Mouse (Mus musculus) lung, postnatal 25 days (tissue): ENCODE results near the gene Slco4a1.

Experiments
- DNase-seq: peaks from one replicate; pipeline ENCODE4 v3.0.0; 2022; ENCODE audit warnings: low spot score

Gene Slco4a1

DNA sequence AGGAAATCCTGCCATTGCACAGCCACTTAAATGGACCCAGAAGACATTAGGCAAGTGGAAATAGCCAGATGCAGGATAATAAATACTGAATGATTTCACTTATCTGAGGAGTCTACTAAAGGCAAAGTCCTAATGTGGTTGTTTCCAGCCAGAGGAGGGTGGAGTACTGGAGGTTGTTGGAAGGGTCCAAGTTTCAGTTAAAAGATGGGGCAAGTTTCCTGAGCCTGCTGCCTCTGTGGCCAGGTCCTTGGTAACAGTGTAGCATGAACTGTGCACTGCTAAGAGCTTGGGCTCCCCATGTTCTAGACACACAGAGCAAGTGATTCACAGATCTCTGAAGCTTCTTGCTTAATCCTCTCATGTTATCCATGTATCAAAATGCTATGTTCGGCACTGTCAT, 10.1 kb upstream of the Slco4a1 start:
- no peak for DNase-seq

- no peak for DNase-seq
These were observed 7.0 kb upstream of the Slco4a1 start for GRCm38 (mm10) chr2:180449007-180449406.

DNA sequence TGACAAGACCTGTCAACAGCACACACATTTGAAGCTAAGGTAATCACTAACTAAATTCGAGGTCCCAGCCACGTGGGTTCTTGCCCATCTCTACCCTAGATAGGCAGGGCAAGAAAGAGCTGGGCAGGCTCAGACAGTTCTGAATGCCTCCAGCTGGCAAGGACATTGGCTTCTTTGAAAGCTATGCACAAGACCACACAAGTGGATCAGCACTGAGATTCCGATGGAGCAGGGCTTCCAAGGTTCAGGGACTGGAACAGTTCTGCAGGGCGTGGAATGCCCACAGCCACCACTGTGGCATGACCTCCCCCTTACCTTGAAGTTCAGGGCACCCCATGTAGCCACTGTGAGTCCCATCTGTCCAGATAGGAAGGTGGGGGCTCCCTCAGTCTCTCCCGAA, 5.5 kb upstream of the Slco4a1 start:
- no peak for DNase-seq

- no peak for DNase-seq
These were observed 660 bp downstream of the Slco4a1 start for GRCm38 (mm10) chr2:180456705-180457104.

DNA sequence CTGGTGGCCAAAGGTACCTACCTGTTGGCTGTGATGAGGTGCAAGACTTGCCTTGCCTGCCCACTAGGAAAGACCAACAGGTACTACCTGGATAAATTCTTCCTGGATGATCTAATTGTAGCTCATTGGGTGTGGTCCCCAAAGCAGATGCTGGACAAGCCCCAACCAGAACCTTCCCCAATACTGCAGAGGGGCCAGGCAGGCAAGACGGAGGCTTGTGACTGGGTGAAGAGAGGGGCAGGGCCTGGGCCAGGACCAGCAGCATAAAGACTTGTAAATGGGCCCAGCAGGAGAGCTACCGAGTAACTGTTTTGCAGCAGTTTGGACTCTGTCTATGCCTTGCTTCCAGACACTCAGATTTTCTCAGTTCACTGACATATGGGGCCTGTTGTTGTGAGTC, 1.6 kb downstream of the Slco4a1 start:
- no peak for DNase-seq

- no peak for DNase-seq
These were observed 3.4 kb downstream of the Slco4a1 start for GRCm38 (mm10) chr2:180459437-180459836.

GRCm38 (mm10) chr2:180460801-180461200, 4.8 kb downstream of the Slco4a1 start:
- DNase-seq = peak; percentile 41

- peak; percentile 69 for DNase-seq
These were observed 6.5 kb downstream of the Slco4a1 start for GRCm38 (mm10) chr2:180462593-180462992.

- DNase-seq = no peak
These were observed 10.5 kb downstream of the Slco4a1 start for GRCm38 (mm10) chr2:180466505-180466904.

DNA sequence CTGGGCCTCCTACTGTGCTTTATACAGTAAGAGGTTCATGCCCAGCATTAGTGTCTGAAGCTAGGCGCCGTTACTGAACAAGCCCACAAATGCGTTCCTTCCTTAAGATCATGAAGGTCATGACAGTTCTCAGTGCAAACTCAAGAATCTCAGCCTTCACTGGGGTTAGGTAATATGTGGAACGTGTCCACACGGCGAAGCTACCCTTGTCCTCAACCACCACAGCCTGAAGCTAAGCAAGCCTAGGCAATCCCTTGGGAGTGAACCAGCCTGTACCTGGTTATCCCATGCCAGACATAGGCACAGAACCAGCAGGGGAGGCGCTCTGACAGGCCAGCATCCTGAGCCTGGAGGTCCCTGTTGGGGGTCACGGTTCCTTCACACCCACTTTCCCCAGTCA, 12.8 kb downstream of the Slco4a1 start:
- DNase-seq = no peak

- no peak for DNase-seq
These were observed 13.7 kb downstream of the Slco4a1 start for GRCm38 (mm10) chr2:180469768-180470167.

- no peak for DNase-seq
These were observed 16.4 kb downstream of the Slco4a1 start for GRCm38 (mm10) chr2:180472306-180473079.

DNA sequence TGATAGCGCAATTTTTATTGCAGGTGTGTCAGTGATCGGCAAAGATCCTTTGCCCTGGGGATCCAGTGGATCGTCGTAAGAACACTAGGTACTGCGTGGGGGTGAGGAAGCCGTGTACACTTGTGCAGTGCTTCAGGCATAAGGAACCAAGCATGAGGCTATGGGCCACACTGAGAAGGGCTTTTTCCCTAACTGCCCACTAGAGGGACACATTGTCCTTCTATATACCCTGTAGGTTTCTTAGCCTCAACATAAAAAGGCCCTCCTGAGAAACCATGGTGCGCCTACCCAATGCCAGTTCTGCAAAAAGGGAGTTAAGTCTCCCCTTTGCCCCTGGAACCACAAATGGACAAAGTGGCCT, 17.0 kb downstream of the Slco4a1 start:
- peak; percentile 52 for DNase-seq

- no peak for DNase-seq
These were observed 18.8 kb downstream of the Slco4a1 start for GRCm38 (mm10) chr2:180474864-180475263.

- DNase-seq = no peak
These were observed 26.2 kb downstream of the Slco4a1 start for GRCm38 (mm10) chr2:180482274-180482673.

DNA sequence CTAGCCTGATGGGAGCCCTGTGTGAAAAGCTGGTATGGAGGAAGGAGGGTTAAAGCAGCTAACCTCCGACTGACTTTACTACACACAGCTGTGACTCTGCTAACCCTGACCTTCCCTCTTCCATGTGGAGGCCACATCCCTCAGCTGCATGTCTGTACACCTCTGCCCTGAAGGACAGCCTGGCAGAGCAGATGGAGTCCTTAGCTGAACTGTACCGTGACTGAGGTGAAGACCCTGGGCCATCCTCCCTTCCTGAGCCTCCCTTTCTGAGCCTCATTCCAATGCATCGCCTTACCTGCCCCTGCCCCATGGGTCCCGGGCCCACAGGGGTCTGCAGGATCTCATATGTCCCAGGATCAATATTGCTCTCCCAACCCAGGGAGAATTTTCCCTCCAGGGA, 28.8 kb downstream of the Slco4a1 start:
- DNase-seq = no peak

- no peak for DNase-seq
These were observed 29.3 kb downstream of the Slco4a1 start for GRCm38 (mm10) chr2:180485306-180485705.

DNA sequence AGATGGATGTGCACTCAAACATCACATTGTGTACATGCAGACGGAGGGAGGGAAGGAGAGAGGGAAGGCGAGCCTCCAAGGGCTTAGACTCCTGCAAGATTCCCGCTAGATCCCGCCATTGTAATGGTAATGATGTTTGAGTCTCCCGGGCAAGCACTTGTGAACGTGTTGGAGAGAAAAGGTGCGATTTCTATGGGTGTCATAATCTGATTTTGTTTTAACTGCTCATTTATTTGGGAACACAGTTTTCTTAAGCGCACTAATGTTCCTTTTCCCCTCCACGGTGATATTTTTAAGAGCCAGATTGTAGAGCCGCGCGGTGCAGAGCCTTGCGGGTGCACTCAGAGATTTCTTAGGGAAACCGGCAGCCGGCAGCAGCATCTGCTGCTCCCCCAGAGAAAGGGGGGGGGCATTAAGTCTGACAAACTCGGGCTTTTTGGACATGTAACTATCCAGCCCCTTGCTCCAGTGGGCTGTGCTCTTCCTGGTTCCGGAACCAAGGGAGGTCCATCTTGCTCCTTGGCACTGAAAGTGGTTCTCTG, 32.2 kb downstream of the Slco4a1 start:
- DNase-seq = no peak

GRCm38 (mm10) chr2:180495906-180496305, 39.9 kb downstream of the Slco4a1 start:
- no peak for DNase-seq

DNA sequence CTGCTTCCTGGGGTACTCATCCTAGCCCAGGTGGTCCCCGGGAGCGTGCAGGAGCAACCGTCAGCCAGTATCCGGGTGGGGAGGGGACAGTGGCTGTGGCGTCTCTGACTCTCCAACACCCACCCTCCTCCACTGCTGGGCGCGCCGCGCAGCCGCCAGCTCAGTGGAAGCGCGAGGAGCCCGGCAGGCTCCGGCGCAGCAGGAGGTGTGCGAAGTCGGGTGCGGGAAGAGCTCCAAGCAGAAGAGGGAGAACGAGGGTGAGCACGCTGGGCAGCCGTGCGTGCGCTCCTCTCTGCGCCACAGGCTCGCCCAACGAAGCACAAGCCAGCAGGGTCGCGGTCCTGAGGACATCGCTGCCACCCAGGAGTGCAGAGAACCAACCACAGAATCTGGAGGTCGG, 43.7 kb downstream of the Slco4a1 start, which contains the start of gene Ntsr1:
Gene Ntsr1 (plus strand): TSS at position 236 of the 400 bp plus-strand sequence.
- DNase-seq = no peak

- no peak for DNase-seq
These were observed 44.7 kb downstream of the Slco4a1 start for GRCm38 (mm10) chr2:180500726-180501125.

GRCm38 (mm10) chr2:180501217-180501967, 45.3 kb downstream of the Slco4a1 start:
- DNase-seq = no peak

DNA sequence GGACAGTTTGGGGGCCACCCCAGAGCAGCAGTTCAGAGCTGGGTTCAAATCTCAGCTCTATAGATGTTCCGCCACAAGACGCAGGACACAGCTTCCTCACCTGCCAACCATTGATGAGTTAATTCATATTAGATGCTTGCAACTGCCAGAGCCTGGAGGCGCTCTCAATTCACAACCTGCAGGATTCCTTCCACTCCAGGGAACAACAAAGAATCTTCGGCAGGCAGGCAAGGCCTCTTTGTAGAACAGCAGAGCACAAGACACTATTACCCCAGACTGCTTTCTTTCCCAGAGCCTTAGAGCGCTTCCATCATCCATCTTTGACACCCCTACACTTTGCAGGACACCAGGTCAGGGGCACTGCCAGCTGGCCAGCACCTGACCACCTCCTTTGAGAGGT, 50.2 kb downstream of the Slco4a1 start:
- DNase-seq = no peak
